Mouse (Mus musculus): Measurements from ENCODE around the gene Clmn. TPM values are rescaled to one million over a fixed set of nuclear protein-coding genes. Genes with fewer than 3 reads are reported as not detected.

Clmn gene
- polyA plus RNA-seq, 1 experiment from 2014 or later = 5.5 TPM

DNA sequence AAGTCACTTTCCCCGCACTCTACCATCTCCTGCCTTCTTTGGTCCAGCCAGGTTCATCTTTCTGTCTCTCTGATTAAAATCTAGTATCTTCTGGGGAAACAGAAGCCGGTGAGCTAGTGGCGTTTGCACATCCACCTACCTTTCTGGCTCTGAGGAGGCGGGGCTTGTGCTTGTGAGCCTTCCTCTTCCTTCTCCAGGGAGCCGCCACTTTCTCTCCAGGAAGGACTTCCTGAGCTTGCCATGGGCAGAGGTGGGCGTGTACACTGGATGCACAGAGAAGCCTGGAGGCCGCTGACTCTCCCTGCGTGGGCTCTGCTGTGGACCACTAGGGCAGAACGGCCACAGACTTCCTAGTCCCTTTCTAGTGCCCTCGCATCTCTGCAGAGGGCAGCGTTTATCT lies 34.3 kb upstream of the Clmn start:
- no peaks in the 10 kb centered on the region for H3K36me3 ChIP-seq (ENCODE audit: control insufficient read depth, insufficient read depth, low read length)
- H3K27ac ChIP-seq (replicated peaks) = no peak overlapping the region
- ATAC-seq (ENCODE audit: low FRiP score, low TSS enrichment) (no peak), DNase-seq (ENCODE audit: low spot score) (peak; percentile 52)
- H3K4me2 ChIP-seq (replicated peaks; ENCODE audit: low read depth) = no peak overlapping the region
- TF ChIP-seq CTCF (IDR thresholded peaks at IDR 0.05; ENCODE audit: low read depth) (no peak), EP300 (optimal IDR thresholded peaks at IDR 0.05) (no peak)
- H3K27me3 ChIP-seq (ENCODE audit: control insufficient read depth, insufficient read depth, low read length) = no peaks in the 10 kb centered on the region
- no peaks in the 10 kb centered on the region for H3K9me3 ChIP-seq (ENCODE audit: control insufficient read depth, low read length)
- no peak overlapping the region for H3K9ac ChIP-seq (ENCODE audit: low read length)
- 55% methylated on average over 11 of the region's 11 CpGs for WGBS
- H3K4me3 ChIP-seq (ENCODE audit: low read depth, low read length) = no peak overlapping the region
- 0 out of 2 replicates have a peak, but pooled peaks cover 3% of the 10 kb centered on the region for H3K4me1 ChIP-seq (replicated peaks; ENCODE audit: control insufficient read depth, insufficient read depth)

DNA sequence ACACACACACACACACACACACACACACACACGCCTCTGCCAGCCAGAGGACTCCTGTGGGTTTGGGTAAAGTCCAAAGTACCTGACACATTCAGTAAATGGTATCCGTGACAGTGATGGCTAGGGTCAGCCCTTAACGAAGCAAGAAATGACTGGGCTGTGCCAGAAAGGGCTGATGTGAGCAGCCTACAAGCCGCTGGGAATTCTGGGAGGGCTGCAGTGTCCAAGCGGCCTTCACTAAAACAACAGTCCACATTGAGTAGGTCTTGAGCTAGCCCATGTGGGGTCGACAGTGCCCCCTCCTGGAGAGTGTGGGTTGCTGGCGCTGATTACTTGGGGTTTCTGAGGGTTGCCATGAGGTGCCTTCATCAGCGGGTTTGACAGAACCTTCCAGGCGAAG lies 33.8 kb upstream of the Clmn start:
- H3K4me1 ChIP-seq (replicated peaks; ENCODE audit: control insufficient read depth, insufficient read depth) = 0 out of 2 replicates have a peak, but pooled peaks cover 3% of the 10 kb centered on the region
- no peak overlapping the region for H3K9ac ChIP-seq (ENCODE audit: low read length)
- H3K4me3 ChIP-seq (ENCODE audit: low read depth, low read length) = no peak overlapping the region
- DNase-seq (ENCODE audit: low spot score) = no peak
- 73% methylated on average over 9 of the region's 9 CpGs for WGBS
- H3K27ac ChIP-seq (replicated peaks) = no peak overlapping the region
- H3K36me3 ChIP-seq (ENCODE audit: control insufficient read depth, insufficient read depth, low read length) = no peaks in the 10 kb centered on the region
- no peaks in the 10 kb centered on the region for H3K27me3 ChIP-seq (ENCODE audit: control insufficient read depth, insufficient read depth, low read length)
- no peaks in the 10 kb centered on the region for H3K9me3 ChIP-seq (ENCODE audit: control insufficient read depth, low read length)
- no peak overlapping the region for H3K4me2 ChIP-seq (replicated peaks; ENCODE audit: low read depth)
- no peak for TF ChIP-seq EP300 (optimal IDR thresholded peaks at IDR 0.05)
- TF ChIP-seq CTCF (IDR thresholded peaks at IDR 0.05; ENCODE audit: low read depth) = peak; percentile 37
- no peak for ATAC-seq (ENCODE audit: low FRiP score, low TSS enrichment)

DNA sequence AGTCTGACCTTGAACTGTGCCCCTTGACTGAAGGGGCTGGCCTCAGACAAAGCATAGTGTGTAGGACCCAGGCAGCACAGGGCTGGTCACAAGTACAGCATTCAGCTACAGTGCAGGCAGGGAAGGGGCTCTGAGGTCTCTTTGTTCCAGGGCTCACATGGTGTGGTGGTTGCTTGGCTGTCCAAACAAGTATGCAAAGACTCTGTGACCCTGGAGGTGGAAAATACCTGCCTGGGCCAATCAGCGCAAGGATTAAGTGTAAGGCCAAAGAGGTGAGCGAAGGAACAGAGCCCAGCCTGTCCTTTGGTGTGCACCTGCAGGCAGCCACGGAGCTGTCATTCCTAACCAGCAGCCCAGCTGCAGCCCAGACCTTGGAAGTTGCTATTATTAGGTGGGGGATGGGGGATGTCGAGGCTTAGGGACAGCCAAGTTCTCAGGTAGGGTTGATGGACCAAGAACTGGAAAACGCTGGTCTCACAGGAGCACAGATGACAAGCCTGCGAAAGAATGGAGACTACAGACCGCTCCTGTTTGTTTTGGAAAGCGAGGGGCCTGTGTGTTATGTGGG lies 32.3 kb upstream of the Clmn start:
- no peaks in the 10 kb centered on the region for H3K27me3 ChIP-seq (ENCODE audit: control insufficient read depth, insufficient read depth, low read length)
- no peak overlapping the region for H3K27ac ChIP-seq (replicated peaks)
- H3K36me3 ChIP-seq (ENCODE audit: control insufficient read depth, insufficient read depth, low read length) = no peaks in the 10 kb centered on the region
- H3K9me3 ChIP-seq (ENCODE audit: control insufficient read depth, low read length) = no peaks in the 10 kb centered on the region
- TF ChIP-seq CTCF (IDR thresholded peaks at IDR 0.05; ENCODE audit: low read depth) (no peak), EP300 (optimal IDR thresholded peaks at IDR 0.05) (no peak)
- no peak overlapping the region for H3K9ac ChIP-seq (ENCODE audit: low read length)
- DNase-seq (ENCODE audit: low spot score) = peak; percentile 37
- peak; percentile 68 for ATAC-seq (ENCODE audit: low FRiP score, low TSS enrichment)
- no peak overlapping the region for H3K4me3 ChIP-seq (ENCODE audit: low read depth, low read length)
- WGBS = 52% methylated on average over 8 of the region's 8 CpGs
- no peak overlapping the region for H3K4me2 ChIP-seq (replicated peaks; ENCODE audit: low read depth)
- 0 out of 2 replicates have a peak, but pooled peaks cover 3% of the 10 kb centered on the region for H3K4me1 ChIP-seq (replicated peaks; ENCODE audit: control insufficient read depth, insufficient read depth)

DNA sequence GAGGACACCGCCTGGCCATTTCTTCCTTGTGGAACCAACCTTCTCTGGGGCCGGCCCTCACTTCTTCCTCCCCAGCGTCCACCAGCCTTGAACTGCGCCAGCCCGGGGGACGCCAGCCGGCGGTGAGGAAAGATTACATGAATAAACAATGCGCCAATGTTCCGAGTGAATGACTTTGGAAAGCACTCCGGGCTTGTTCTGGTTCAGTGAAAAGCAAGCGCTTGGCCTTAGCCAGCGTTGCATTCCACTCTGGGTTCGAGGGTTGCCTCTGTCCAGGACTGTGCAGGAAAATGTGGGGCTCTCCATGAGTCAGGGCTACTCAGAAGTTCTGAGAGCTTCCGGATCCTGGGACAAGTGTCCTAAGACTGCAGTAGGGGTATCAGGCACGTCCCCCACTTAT lies 31.8 kb upstream of the Clmn start:
- H3K4me1 ChIP-seq (replicated peaks; ENCODE audit: control insufficient read depth, insufficient read depth) = 0 out of 2 replicates have a peak, but pooled peaks cover 3% of the 10 kb centered on the region
- peak; percentile 54 for DNase-seq (ENCODE audit: low spot score)
- no peak overlapping the region for H3K4me2 ChIP-seq (replicated peaks; ENCODE audit: low read depth)
- no peak for TF ChIP-seq CTCF (IDR thresholded peaks at IDR 0.05; ENCODE audit: low read depth)
- TF ChIP-seq EP300 (optimal IDR thresholded peaks at IDR 0.05) = no peak
- no peak overlapping the region for H3K4me3 ChIP-seq (ENCODE audit: low read depth, low read length)
- no peak overlapping the region for H3K9ac ChIP-seq (ENCODE audit: low read length)
- H3K27ac ChIP-seq (replicated peaks) = no peak overlapping the region
- no peaks in the 10 kb centered on the region for H3K36me3 ChIP-seq (ENCODE audit: control insufficient read depth, insufficient read depth, low read length)
- H3K27me3 ChIP-seq (ENCODE audit: control insufficient read depth, insufficient read depth, low read length) = no peaks in the 10 kb centered on the region
- no peaks in the 10 kb centered on the region for H3K9me3 ChIP-seq (ENCODE audit: control insufficient read depth, low read length)
- ATAC-seq (ENCODE audit: low FRiP score, low TSS enrichment) = peak; percentile 34
- WGBS = 46% methylated on average over 16 of the region's 16 CpGs

DNA sequence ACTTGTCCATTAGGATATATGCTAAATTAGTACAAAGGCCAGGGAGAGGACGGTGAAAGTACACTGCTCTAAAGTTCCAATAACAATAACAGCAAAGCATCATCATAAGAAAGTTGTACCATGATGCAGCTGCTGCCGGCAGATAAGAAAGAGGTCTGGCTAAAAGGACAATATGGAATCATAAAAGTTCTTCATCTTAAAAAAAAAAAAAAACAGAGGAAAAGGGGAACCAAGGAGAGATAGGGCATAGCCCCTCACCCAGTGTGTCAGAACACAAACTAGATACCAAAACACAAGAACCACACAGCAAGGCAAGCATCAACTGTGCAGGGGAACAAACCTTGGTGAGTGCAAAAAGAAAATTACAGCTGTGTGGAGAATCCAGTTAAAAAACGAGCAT lies 27.4 kb upstream of the Clmn start:
- H3K4me1 ChIP-seq (replicated peaks; ENCODE audit: control insufficient read depth, insufficient read depth) = 0 out of 2 replicates have a peak, but pooled peaks cover 3% of the 10 kb centered on the region
- H3K36me3 ChIP-seq (ENCODE audit: control insufficient read depth, insufficient read depth, low read length) = no peaks in the 10 kb centered on the region
- H3K9ac ChIP-seq (ENCODE audit: low read length) = no peak overlapping the region
- no peaks in the 10 kb centered on the region for H3K9me3 ChIP-seq (ENCODE audit: control insufficient read depth, low read length)
- H3K4me3 ChIP-seq (ENCODE audit: low read depth, low read length) = no peak overlapping the region
- no peak overlapping the region for H3K4me2 ChIP-seq (replicated peaks; ENCODE audit: low read depth)
- TF ChIP-seq CTCF (IDR thresholded peaks at IDR 0.05; ENCODE audit: low read depth) (no peak), EP300 (optimal IDR thresholded peaks at IDR 0.05) (no peak)
- H3K27ac ChIP-seq (replicated peaks) = no peak overlapping the region
- no peaks in the 10 kb centered on the region for H3K27me3 ChIP-seq (ENCODE audit: control insufficient read depth, insufficient read depth, low read length)
- no peak for ATAC-seq (ENCODE audit: low FRiP score, low TSS enrichment)
- WGBS = 89% methylated on average over 3 of the region's 3 CpGs
- DNase-seq (ENCODE audit: low spot score) = no peak

DNA sequence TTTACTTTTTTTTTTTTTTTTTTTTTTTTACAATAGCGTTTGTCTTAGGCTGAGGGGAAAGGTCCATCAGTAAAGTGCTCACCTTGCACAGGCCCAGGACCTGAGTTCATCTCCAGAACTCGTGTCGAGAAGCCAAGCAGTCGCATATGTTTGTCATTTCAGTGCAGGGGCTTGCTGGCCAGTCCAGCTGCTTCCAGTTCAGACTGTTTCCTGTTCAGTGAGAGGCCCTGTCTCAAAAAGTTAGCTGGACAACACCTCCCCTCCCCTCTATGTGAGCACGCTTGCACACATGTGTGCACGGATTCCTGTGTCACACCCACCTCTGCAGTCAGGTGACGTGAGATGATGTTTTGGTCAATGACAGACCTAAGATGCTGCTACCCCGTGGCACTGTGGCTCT lies 25.2 kb upstream of the Clmn start:
- ATAC-seq (ENCODE audit: low FRiP score, low TSS enrichment) (no peak), DNase-seq (ENCODE audit: low spot score) (no peak)
- 87% methylated on average over 8 of the region's 8 CpGs for WGBS
- H3K4me2 ChIP-seq (replicated peaks; ENCODE audit: low read depth) = no peak overlapping the region
- H3K27ac ChIP-seq (replicated peaks) = no peak overlapping the region
- no peaks in the 10 kb centered on the region for H3K36me3 ChIP-seq (ENCODE audit: control insufficient read depth, insufficient read depth, low read length)
- H3K4me1 ChIP-seq (replicated peaks; ENCODE audit: control insufficient read depth, insufficient read depth) = no peaks in the 10 kb centered on the region
- no peak overlapping the region for H3K9ac ChIP-seq (ENCODE audit: low read length)
- H3K27me3 ChIP-seq (ENCODE audit: control insufficient read depth, insufficient read depth, low read length) = no peaks in the 10 kb centered on the region
- H3K9me3 ChIP-seq (ENCODE audit: control insufficient read depth, low read length) = no peaks in the 10 kb centered on the region
- H3K4me3 ChIP-seq (ENCODE audit: low read depth, low read length) = no peak overlapping the region
- TF ChIP-seq EP300 (optimal IDR thresholded peaks at IDR 0.05) (no peak), CTCF (IDR thresholded peaks at IDR 0.05; ENCODE audit: low read depth) (no peak)
